Mouse (Mus musculus) kidney, postnatal 4 days (tissue): Measurements from ENCODE around the gene Copz2.
A peak's percentile ranks its signal among the peaks of the same experiment; 100 is the strongest.
"Not testable (repeated sequence)": the region's sequence is repeated elsewhere in the genome, so short reads cannot be mapped to it uniquely, and the experiment has no call there.

ENCODE experiments used
- DNase-seq, 2 experiments: peaks; one replicate each; pipeline ENCODE4 v3.0.0; 2021; ENCODE audit warnings: mixed read lengths in 2 of 2

Copz2 gene

GRCm38 (mm10) chr11:96829403-96829812 lies 20.3 kb upstream of the Copz2 start:
- peak; percentile 93 to 95 for DNase-seq

DNA sequence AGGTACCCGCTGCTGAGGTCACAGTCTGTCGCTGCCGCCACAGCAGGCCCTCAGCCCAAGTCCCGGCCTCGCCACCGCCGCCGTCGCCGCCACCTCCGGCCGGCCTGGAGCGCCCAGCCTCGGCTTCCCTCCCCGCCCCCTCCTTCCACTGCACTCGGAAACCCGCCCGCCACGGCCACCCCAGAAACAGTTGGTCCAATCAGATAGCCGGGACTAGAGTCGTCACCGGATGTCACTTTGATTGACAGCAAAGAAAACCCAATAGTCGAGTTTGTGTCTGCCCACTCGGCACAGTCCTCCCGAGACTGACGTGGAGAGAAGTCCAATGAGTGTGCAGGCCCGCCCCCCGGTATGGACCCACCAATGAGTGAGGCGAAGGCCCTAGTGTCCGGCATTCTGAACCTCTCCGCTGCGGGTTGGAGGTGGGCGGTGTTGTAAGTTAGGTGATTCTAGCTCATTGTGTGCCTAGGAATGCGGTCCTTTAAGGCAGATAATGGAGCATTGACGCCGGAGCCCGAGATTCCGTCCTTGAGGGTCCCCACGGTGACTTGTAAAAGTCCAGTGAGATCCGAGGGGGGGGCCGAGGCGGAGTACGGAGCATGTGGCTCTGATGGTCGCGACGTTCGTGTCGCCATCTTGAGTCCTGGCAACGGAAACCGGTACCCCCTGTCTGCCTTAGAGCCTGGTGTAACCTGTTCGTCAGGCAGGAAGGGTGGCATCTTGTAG lies 19.7 kb upstream of the Copz2 start, which contains the start of gene Nfe2l1:
Nfe2l1 (minus strand) TSS at position 156 of the 726 bp plus-strand sequence.
- DNase-seq, result peak; percentile 98 to 99

DNA sequence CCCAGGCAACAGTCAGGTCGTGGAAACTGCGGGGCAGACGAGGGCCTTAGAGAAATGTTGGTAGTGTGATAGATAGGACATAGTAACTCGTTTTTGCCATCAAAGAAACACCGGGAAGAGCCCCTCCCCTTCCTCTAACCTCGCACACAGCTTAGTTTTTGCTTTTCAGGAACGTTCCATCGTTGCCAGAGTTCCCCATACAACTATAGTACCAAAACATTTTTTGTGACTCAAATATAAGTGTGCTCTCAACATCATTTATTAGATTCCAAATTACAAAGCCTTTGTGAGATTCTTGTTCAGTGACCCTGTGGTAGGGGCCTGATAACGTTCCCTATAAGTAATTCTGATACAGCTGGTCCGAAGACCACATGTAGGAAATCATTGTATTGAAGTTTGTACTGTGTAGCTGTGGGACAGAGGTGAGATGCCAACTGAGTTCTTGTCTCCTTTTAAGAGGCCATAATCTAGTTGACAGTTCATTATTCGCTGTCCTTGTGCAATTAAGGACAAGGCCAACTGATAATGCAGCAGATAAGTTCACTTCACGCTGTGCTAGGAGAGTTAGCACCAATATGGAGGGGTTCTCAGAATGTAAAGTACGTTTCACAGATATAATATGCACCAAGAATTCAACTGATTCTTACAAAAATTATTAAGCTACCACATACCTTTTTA lies 19.0 kb upstream of the Copz2 start:
- DNase-seq, result no peak

- peak; percentile 45 to 58 for DNase-seq
Measured at GRCm38 (mm10) chr11:96831516-96831915, 18.2 kb upstream of the Copz2 start.

DNA sequence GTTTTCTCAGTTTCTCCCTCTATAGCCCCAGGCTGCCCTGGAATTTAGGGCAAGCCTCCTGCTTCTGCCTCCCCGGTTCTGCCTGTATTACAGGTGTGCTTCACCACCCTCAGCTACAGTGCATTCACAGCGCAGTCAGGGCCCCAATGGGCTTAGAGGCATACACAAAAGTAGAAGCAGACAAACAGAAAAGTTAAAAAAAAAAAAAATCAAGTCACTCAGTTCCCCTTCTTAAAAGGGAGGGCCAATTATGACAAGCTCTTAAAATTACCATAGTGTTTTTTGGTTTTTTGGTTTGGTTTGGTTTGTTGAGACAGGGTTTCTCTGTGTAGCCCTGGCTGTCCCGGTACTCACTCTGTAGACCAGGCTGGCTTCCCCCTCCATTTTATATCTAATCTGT lies 17.1 kb upstream of the Copz2 start:
- DNase-seq, result no peak

- DNase-seq, result no peak
Measured at GRCm38 (mm10) chr11:96832973-96833372, 16.7 kb upstream of the Copz2 start.

DNA sequence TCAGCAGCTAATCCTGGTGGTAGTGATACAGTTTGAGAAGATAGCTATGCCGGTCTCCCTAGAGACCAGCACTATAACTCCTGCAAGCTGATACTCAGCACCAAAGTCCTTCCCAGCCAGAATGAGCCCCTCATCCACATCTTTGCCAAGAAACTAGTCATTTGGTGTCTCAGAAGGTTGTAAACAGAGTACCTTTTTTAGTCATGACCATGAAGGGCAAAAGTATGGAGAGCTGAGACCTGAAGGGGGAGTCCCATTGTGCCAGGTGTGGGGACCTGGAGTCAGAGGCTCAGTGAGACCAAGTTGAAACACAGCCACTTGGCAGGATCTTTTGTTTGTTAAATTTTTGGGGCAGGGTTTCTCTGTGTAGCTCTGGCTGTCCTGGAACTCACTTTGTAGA lies 15.5 kb upstream of the Copz2 start:
- DNase-seq, result no peak

GRCm38 (mm10) chr11:96837298-96837697 lies 12.4 kb upstream of the Copz2 start:
- peak in 1 of 2 experiments; percentile 39 for DNase-seq

DNA sequence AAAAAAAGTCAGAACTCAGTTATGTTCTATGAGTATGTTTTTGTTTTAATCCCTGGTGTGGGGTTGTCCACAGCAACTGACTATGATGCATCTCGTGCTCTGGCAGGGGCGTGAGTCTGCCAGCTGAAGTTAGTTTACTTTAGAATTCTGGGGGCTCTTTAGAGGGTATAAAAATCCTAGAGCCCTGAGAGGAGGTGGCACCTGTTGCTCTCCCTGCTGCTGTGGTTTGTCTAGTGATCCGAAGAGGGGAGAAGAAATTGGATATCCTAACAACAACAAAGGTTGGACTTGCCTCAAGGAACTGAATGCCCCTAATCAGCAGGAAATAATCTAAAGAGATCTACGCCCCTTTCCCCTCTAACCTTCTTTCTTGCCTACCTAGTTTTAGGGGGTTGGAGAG lies 11.3 kb upstream of the Copz2 start:
- no peak for DNase-seq

- no peak for DNase-seq
Measured at GRCm38 (mm10) chr11:96839428-96839827, 10.2 kb upstream of the Copz2 start.

DNA sequence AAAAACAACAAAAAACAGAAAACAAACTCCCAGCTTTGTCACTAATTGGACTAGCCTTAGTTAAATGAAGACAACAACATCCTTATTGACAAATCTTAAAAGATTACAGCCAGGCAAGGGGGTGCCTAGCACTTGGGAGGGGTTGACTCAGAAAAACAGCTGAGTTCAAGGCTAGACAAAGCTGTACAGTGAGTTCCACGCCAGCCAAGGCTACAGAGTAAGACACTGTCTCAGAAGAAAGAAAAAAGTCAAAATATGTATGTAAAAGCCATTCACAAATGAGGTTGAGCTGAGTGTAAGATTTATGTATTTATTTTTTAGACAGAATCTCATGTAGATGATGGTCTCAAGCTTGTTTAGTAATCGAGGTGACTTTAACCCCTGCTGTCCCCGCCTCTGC lies 9.8 kb upstream of the Copz2 start:
- DNase-seq, result no peak

- DNase-seq, result no peak
Measured at GRCm38 (mm10) chr11:96840290-96840689, 9.4 kb upstream of the Copz2 start.

- no peak for DNase-seq
Measured at GRCm38 (mm10) chr11:96843627-96844026, 6.0 kb upstream of the Copz2 start.

DNA sequence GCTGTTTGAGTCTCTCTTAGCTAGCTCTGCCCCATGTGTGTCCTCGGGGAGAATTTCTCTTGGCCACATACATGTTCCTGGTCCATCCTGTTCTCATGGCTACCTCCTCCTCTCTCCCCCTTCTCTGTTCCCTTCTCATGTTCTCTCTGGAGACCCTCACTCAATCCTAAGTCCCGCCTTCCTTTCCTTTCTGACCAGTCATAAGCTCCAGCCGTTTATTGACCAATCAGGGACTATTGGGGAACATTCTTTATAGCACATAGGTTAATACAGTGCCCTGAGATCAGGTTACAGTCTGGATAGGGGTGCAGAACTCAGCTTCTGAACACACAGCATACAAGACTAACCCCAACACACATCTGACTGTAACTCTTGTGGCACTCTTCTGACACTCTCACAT lies 2.4 kb upstream of the Copz2 start:
- DNase-seq, result no peak

DNA sequence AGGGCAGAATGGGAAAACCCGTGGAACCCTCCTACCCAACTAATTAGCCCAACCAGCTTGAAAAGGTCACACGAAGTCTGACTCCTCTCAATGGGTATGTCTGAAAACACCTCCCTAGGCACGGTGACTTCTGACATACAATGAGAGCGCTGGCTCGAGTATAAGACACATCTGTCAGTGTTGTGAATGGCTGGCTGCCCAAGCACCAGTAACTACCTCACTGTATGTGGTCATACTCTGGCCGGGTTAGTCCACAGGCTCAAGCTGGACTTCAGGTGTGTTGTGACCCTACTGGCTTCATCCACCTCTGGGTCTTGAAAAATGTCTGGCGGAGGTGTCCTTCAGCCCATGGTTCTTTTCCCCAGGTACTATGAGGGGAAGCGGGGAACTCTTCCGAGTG lies 976 bp upstream of the Copz2 start:
- DNase-seq, result no peak

DNA sequence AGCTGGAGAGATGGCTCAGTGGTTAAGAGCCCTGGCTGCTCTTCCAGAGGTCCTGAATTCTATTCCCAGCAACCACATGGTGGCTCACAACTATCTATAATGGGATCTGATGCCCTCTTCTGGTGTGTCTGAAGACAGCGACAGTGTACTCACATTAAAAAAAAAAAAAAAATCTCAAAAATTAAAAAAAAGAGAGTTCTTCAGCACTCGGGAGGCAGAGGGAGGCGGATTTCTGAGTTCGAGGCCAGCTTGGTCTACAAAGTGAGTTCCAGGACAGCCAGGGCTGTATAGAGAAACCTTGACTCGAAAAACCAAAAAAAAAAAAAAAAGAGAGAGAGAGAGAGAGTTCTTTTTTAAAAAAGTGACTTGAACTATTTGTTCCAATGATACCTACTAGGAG lies 525 bp upstream of the Copz2 start:
- not testable (repeated sequence) for DNase-seq

DNA sequence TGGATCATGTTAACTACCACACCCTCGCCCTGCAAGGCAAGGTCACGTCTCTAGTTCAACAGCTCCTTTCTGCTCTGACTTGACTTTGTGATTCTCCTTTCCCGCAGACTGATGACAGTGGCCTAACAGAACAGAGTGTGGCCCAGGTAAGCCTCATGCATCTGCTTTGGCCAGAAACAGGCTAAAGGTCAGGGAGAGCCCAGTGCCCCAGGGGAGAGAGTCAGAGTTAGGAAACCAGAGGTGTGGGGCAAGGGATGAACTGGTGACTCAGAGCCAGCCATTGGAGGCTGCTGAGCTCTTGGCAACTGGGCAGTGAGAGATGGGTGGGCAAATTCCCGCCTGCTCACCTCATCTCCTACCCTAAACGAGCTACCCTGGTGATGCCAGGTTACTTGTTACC lies 7.8 kb downstream of the Copz2 start:
- DNase-seq, result no peak

DNA sequence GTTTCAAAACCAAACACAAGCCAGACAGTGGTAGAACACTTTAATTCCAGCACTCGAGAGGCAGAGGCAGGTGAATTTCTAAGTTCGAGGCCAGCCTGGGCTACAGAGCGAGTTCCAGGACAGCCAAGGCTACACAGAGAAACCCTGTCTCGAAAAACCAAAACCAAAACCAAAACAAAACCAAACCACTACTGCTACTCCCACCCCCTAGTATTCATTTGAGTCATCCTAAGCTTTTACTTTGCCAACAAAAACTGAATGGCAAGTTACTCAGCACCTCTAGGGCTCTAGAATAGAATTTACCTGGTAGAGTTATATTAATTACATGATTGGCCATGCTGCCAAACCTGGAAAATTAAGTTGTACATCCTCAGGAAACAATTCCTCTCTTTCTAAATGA lies 10.0 kb downstream of the Copz2 start:
- no peak for DNase-seq

- DNase-seq, result peak; percentile 93 to 94
Measured at GRCm38 (mm10) chr11:96860564-96860963, 10.9 kb downstream of the Copz2 start.

DNA sequence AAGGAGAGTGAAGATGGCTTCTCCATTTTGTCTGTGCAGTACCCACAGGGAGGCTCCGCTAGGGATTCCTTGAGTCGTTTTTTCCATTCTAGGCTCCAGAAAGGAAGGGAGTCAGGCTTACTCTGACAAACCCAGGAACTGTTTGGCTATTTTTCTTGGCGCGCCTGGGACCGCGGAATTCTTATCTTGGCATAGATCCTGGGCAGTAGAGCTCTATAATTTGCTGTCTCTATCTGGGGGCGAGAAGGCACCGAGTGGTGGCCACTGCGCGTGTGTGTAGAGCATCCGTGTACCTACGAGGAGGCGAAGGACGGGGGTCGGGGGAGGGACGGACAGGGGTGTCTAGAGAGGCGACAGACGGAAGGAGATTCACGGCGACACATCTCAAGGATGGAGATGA lies 11.8 kb downstream of the Copz2 start:
- DNase-seq, result peak; percentile 63 to 75

- DNase-seq, result peak; percentile 96 to 97
Measured at GRCm38 (mm10) chr11:96861878-96862289, 12.2 kb downstream of the Copz2 start.

DNA sequence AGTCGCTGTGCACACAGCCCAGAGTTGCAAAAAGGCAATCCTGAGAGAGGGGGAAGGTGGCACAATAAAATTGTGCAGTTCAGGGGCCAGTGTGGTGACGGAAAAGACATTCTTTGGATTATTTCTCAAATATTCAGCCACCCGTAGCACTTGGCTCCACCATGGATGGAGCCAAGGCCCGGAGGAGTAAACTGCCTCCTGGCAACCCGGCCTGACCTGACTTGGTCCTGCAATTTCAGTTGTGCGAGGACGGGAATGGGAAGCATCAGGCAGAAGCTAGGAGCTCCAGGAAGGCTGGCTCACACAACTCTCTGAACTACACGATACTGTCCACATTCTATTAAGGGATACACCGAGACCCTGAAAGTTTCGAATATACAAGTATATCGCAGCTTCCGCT lies 12.9 kb downstream of the Copz2 start:
- DNase-seq, result peak; percentile 34 to 51

GRCm38 (mm10) chr11:96863206-96863995 lies 13.7 kb downstream of the Copz2 start:
- peak; percentile 66 to 76 for DNase-seq

DNA sequence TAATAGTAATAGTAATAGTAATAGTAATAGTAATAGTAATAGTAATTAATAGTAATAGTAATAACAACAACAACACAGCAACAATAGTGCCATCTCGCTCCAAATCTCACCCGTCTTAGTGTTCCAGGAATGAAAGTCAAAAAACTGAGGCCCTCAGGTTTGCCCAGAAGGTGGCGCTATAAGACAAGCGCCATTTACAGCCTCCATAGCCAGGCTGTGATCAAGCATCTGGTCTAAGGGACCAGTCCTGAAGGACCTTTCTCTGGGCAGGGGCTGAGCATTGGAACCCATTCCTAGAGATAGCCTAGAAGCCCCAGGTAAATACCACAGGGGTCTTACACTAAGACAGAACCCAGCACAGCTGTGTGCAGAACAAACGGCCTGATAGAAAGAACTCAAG lies 17.5 kb downstream of the Copz2 start:
- DNase-seq, result peak; percentile 80 to 85
